Mouse (Mus musculus) limb, embryonic 13.5 days (tissue): ENCODE data around the gene Psmb8. TPM values are rescaled to one million over a fixed set of nuclear protein-coding genes. Genes with fewer than 3 reads are reported as not detected.
A peak's percentile ranks its signal among the peaks of the same experiment; 100 is the strongest.

Experiments used
- ATAC-seq: fragments of 200-750 bp; cut with Nextera tagmentation; 2 replicates; pipeline ENCODE4 v1.8.0; 2017; ENCODE audit warnings: low read depth, moderate number of reproducible peaks, moderate TSS enrichment; ENCODE audit not compliant: low FRiP score
- H3K27ac ChIP-seq: fragments of 300-500 bp; sonication (generic); 2 replicates; pipeline ENCODE4 v1.5.1; 2015; ENCODE audit warnings: inconsistent platforms, mild to moderate bottlenecking, moderate library complexity
- H3K27me3 ChIP-seq: fragments of 300-500 bp; sonication (generic); 2 replicates; pipeline ENCODE4 v1.6.1; 2015; ENCODE audit warnings: mild to moderate bottlenecking, inconsistent platforms
- H3K36me3 ChIP-seq: fragments of 300-500 bp; sonication (generic); 2 replicates; pipeline ENCODE4 v1.6.1; 2015; ENCODE audit warnings: inconsistent platforms, mild to moderate bottlenecking, moderate library complexity
- H3K4me1 ChIP-seq: fragments of 300-500 bp; sonication (generic); 2 replicates; pipeline ENCODE4 v1.6.1; 2015; ENCODE audit warnings: inconsistent platforms
- H3K4me2 ChIP-seq: fragments of 300-500 bp; sonication (generic); replicated peaks from 2 replicates; pipeline ENCODE4 v1.6.1; 2015; ENCODE audit warnings: inconsistent platforms, mild to moderate bottlenecking, moderate library complexity
- H3K4me3 ChIP-seq: fragments of 300-500 bp; sonication (generic); 2 replicates; pipeline ENCODE4 v1.5.1; 2015; ENCODE audit warnings: moderate library complexity, mild to moderate bottlenecking, inconsistent platforms
- H3K9ac ChIP-seq: fragments of 300-500 bp; sonication (generic); 2 replicates; pipeline ENCODE4 v1.6.1; 2015; ENCODE audit warnings: mild to moderate bottlenecking, inconsistent platforms
- H3K9me3 ChIP-seq: fragments of 300-500 bp; sonication (generic); 2 replicates; pipeline ENCODE4 v1.6.1; 2016; ENCODE audit warnings: inconsistent platforms
- WGBS: fragments of 180-500 bp; shearing (Covaris S2); methylation state at CpG from one replicate; pipeline ENCODE4 v1.1.7; 2015; 5-methylcytosine and 5-hydroxymethylcytosine counted together
- polyA plus RNA-seq: library from polyadenylated mRNA; unstranded; fragments of >200 nt; fragmentation: Nextera tagmentation; extraction: Ambion mirVana; gene quantifications from 2 replicates; pipeline ENCODE4 v1.2.1, GENCODE M21; 2015

The Psmb8 gene
- polyA plus RNA-seq, 1 experiment from 2014 or later: 5.5 TPM

GRCm38 (mm10) chr17:34205021-34205745 lies 7.7 kb downstream of the Psmb8 start:
- H3K4me3 ChIP-seq: peak overlapping the region; percentile 69
- H3K9ac ChIP-seq: peak overlapping the region; percentile 76
- no peak for ATAC-seq
- H3K27me3 ChIP-seq: peaks cover 84% of the 10 kb centered on the region
- peaks cover 10% of the 10 kb centered on the region; the same call in 1 of the 2 replicates for H3K4me1 ChIP-seq
- no peaks in the 10 kb centered on the region for H3K36me3 ChIP-seq
- H3K4me2 ChIP-seq: peak overlapping the region; percentile 86
- H3K27ac ChIP-seq: no peak overlapping the region
- peaks cover 5% of the 10 kb centered on the region; the same call in 1 of the 2 replicates for H3K9me3 ChIP-seq
- WGBS: 16% methylated on average over 18 of the region's 18 CpGs

DNA sequence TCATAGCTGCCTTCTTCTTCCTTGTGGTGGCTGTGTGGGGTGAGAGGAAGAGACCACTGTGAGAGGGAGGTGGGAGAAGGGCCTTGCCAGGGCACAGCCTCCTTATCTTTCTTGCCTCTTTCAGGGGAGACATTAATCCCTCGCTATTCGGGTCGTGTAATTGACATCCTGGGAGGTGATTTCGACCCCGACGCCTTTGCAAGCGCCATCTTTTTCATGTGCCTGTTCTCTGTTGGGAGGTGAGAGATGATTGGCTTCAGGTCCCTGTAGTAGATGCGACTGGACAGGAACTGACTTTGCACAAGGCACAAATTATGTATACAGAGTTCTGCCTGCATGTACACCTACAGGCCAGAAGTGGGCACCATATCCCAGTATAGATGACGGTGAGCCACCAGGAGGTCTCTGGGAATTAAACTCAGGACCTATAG lies 8.2 kb downstream of the Psmb8 start:
- no peaks in the 10 kb centered on the region for H3K36me3 ChIP-seq
- peak overlapping the region; percentile 69 for H3K4me3 ChIP-seq
- no peak overlapping the region for H3K9ac ChIP-seq
- no peak overlapping the region for H3K27ac ChIP-seq
- 20% methylated on average over 9 of the region's 9 CpGs for WGBS
- peaks cover 10% of the 10 kb centered on the region; the same call in 1 of the 2 replicates for H3K4me1 ChIP-seq
- peaks cover 5% of the 10 kb centered on the region; the same call in 1 of the 2 replicates for H3K9me3 ChIP-seq
- H3K27me3 ChIP-seq: peaks cover 84% of the 10 kb centered on the region
- ATAC-seq: no peak
- peak overlapping the region; percentile 86 for H3K4me2 ChIP-seq

DNA sequence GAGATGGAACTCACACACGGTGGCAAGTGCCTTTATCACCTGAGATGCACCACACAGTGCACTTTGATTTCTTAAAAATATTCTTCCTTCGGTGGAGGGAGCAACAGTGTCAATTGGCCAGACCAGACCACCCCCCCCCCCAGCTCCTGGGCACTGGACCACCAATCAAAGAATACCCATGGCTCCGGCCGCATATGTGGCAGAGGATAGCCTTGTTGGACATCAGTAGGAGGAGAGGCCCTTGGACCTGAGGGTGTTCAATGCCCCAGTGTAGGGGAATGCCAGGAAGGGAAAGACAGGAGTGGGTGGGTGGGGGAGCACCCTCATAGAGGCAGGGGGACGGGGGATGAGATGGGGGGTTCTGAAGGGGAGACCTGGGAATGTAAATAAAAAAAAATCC lies 9.2 kb downstream of the Psmb8 start:
- Histone ChIP-seq H3K4me1 (peaks cover 10% of the 10 kb centered on the region; the same call in 1 of the 2 replicates), H3K27me3 (peaks cover 84% of the 10 kb centered on the region), H3K9ac (no peak overlapping the region), H3K4me2 (no peak overlapping the region), H3K36me3 (no peaks in the 10 kb centered on the region), H3K4me3 (no peak overlapping the region), H3K9me3 (peaks cover 5% of the 10 kb centered on the region; the same call in 1 of the 2 replicates), H3K27ac (no peak overlapping the region)
- WGBS: 84% methylated on average over 5 of the region's 5 CpGs
- ATAC-seq: no peak

DNA sequence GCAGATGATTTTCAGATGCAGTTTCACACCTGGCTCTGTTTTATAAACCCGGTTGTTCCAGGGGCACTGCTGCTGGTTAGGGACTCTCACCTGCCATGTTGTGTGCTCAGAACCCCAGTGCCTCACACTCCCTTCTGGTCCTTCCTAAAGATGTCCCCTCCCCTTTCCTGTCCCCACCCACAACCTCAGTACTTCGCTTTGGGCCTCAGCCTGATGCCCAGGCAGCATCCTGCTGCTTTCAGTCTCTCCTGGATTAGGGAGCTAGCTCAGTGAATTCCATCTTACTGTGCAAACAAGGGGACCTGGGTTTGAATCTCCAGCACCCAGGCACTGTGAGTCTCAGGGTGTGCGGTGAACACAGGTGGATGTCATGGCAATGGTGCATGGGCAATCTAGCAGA lies 9.9 kb downstream of the Psmb8 start:
- H3K36me3 ChIP-seq: no peaks in the 10 kb centered on the region

GRCm38 (mm10) chr17:34207866-34208265 lies 10.3 kb downstream of the Psmb8 start:
- H3K4me2 ChIP-seq: no peak overlapping the region
- H3K27ac ChIP-seq: no peak overlapping the region
- ATAC-seq: no peak
- WGBS: 97% methylated on average over 9 of the region's 9 CpGs
- H3K27me3 ChIP-seq: peaks cover 90% of the 10 kb centered on the region
- H3K9ac ChIP-seq: no peak overlapping the region
- H3K4me3 ChIP-seq: no peak overlapping the region
- no peaks in the 10 kb centered on the region for H3K36me3 ChIP-seq
- H3K4me1 ChIP-seq: peaks cover 10% of the 10 kb centered on the region; the same call in 1 of the 2 replicates
- peaks cover 5% of the 10 kb centered on the region; the same call in 1 of the 2 replicates for H3K9me3 ChIP-seq

More for the DNA sequence above, 9.9 kb downstream of the Psmb8 start:
- peaks cover 89% of the 10 kb centered on the region for H3K27me3 ChIP-seq
- ATAC-seq: no peak
- peaks cover 5% of the 10 kb centered on the region; the same call in 1 of the 2 replicates for H3K9me3 ChIP-seq
- WGBS: 61% methylated on average over 3 of the region's 3 CpGs
- peaks cover 10% of the 10 kb centered on the region; the same call in 1 of the 2 replicates for H3K4me1 ChIP-seq
- no peak overlapping the region for H3K4me3 ChIP-seq
- no peak overlapping the region for H3K9ac ChIP-seq
- no peak overlapping the region for H3K27ac ChIP-seq
- no peak overlapping the region for H3K4me2 ChIP-seq

GRCm38 (mm10) chr17:34208421-34208820 lies 10.9 kb downstream of the Psmb8 start:
- H3K27ac ChIP-seq: no peak overlapping the region
- peaks cover 10% of the 10 kb centered on the region; the same call in 1 of the 2 replicates for H3K4me1 ChIP-seq
- H3K4me2 ChIP-seq: no peak overlapping the region
- peaks cover 5% of the 10 kb centered on the region; the same call in 1 of the 2 replicates for H3K9me3 ChIP-seq
- no peak overlapping the region for H3K4me3 ChIP-seq
- no peak overlapping the region for H3K9ac ChIP-seq
- H3K36me3 ChIP-seq: no peaks in the 10 kb centered on the region
- H3K27me3 ChIP-seq: peaks cover 90% of the 10 kb centered on the region
- no peak for ATAC-seq
- WGBS: 24% methylated on average over 10 of the region's 10 CpGs

- Histone ChIP-seq H3K4me2 (no peak overlapping the region), H3K9me3 (peaks cover 5% of the 10 kb centered on the region; the same call in 1 of the 2 replicates), H3K4me3 (no peak overlapping the region), H3K9ac (no peak overlapping the region), H3K36me3 (no peaks in the 10 kb centered on the region), H3K4me1 (peaks cover 10% of the 10 kb centered on the region), H3K27me3 (peaks cover 94% of the 10 kb centered on the region), H3K27ac (no peak overlapping the region)
- 31% methylated on average over 3 of the region's 3 CpGs for WGBS
- ATAC-seq: no peak
Observed at GRCm38 (mm10) chr17:34209680-34210079, 12.2 kb downstream of the Psmb8 start.

DNA sequence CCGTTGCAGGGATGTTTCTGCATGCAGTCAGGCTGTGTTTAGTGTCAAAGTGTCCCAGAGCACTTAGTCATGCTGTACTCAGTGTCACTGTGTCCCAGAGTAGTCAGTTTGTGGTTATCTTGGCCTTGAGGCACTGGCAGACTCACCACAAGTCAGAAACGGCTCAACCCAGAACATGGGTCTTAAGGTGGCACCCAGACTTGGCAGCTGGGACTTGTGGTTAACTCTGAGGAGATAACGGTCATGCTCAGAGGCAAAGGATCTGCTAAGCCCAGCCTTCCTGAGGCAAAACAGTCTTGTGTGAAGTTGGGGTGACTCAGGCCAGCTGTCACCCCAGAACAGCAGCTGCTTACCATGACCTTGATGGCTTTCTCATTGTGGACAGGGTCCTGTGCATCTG lies 13.1 kb downstream of the Psmb8 start:
- no peak overlapping the region for H3K4me2 ChIP-seq
- no peaks in the 10 kb centered on the region for H3K36me3 ChIP-seq
- 70% methylated on average over 3 of the region's 3 CpGs for WGBS
- peaks cover under 1% of the 10 kb centered on the region for H3K4me1 ChIP-seq
- H3K27me3 ChIP-seq: peaks cover 94% of the 10 kb centered on the region
- no peak overlapping the region for H3K9ac ChIP-seq
- no peak for ATAC-seq
- H3K9me3 ChIP-seq: peaks cover 5% of the 10 kb centered on the region; the same call in 1 of the 2 replicates
- no peak overlapping the region for H3K4me3 ChIP-seq
- H3K27ac ChIP-seq: no peak overlapping the region

- H3K9ac ChIP-seq: no peak overlapping the region
Observed at GRCm38 (mm10) chr17:34211746-34212365, 14.3 kb downstream of the Psmb8 start.

GRCm38 (mm10) chr17:34213936-34214335 lies 16.4 kb downstream of the Psmb8 start:
- no peaks in the 10 kb centered on the region; the same call in 1 of the 2 replicates for H3K4me1 ChIP-seq
- peak overlapping the region; percentile 35; the same call in 1 of the 2 replicates for H3K9ac ChIP-seq
- ATAC-seq: no peak
- 51% methylated on average over 21 of the region's 21 CpGs for WGBS
- no peak overlapping the region for H3K27ac ChIP-seq
- peaks cover 79% of the 10 kb centered on the region for H3K27me3 ChIP-seq
- H3K9me3 ChIP-seq: peaks cover 5% of the 10 kb centered on the region; the same call in 1 of the 2 replicates
- peak overlapping the region; percentile 21; the same call in 1 of the 2 replicates for H3K4me2 ChIP-seq
- no peaks in the 10 kb centered on the region for H3K36me3 ChIP-seq
- H3K4me3 ChIP-seq: peak overlapping the region; percentile 14; the same call in 1 of the 2 replicates

More at GRCm38 (mm10) chr17:34211746-34212365, 14.3 kb downstream of the Psmb8 start:
- Histone ChIP-seq H3K4me2 (no peak overlapping the region), H3K4me1 (no peaks in the 10 kb centered on the region; the same call in 1 of the 2 replicates), H3K4me3 (no peak overlapping the region), H3K27me3 (peaks cover 93% of the 10 kb centered on the region), H3K27ac (no peak overlapping the region), H3K9me3 (peaks cover 5% of the 10 kb centered on the region; the same call in 1 of the 2 replicates), H3K36me3 (no peaks in the 10 kb centered on the region)
- no peak for ATAC-seq
- 15% methylated on average over 23 of the region's 23 CpGs for WGBS

GRCm38 (mm10) chr17:34215176-34215575 lies 17.7 kb downstream of the Psmb8 start:
- Histone ChIP-seq H3K27me3 (peaks cover 66% of the 10 kb centered on the region), H3K4me2 (no peak overlapping the region), H3K9ac (no peak overlapping the region), H3K27ac (no peak overlapping the region), H3K4me3 (no peak overlapping the region), H3K4me1 (no peaks in the 10 kb centered on the region; the same call in 1 of the 2 replicates), H3K36me3 (no peaks in the 10 kb centered on the region), H3K9me3 (no peaks in the 10 kb centered on the region)
- 86% methylated on average over 12 of the region's 12 CpGs for WGBS
- ATAC-seq: no peak
